Mouse (Mus musculus) megakaryocyte, adult 5-6 weeks (primary cell): ENCODE results near the gene Zan. TPM values are rescaled to one million over a fixed set of nuclear protein-coding genes. Genes with fewer than 3 reads are reported as not detected.

ENCODE experiments used
- ATAC-seq: 2 replicates; pipeline ENCODE4 v1.8.0; 2016; ENCODE audit warnings: mild to moderate bottlenecking, inconsistent platforms; ENCODE audit not compliant: poor library complexity, severe bottlenecking
- total RNA-seq, 2 experiments: library from RNA; stranded (forward) in 1 of 2; stranded (reverse) in 1 of 2; fragments of 153-499, 151-499 nt in 1 of 2; fragments of 221-1000, 200-1000 nt in 1 of 2; gene quantifications; 2 replicates each; pipeline versions ENCODE4 v1.2.3 to v1.2.4; 2015 to 2017

The Zan gene
- total RNA-seq, 2 experiments from 2014 or later = 0.04 TPM; not detected in 1

GRCm38 (mm10) chr5:137335066-137335465 is 141.8 kb downstream of the Zan start:
- ATAC-seq = no peak

- ATAC-seq = no peak
These were observed 142.5 kb downstream of the Zan start for GRCm38 (mm10) chr5:137334317-137334716.

DNA sequence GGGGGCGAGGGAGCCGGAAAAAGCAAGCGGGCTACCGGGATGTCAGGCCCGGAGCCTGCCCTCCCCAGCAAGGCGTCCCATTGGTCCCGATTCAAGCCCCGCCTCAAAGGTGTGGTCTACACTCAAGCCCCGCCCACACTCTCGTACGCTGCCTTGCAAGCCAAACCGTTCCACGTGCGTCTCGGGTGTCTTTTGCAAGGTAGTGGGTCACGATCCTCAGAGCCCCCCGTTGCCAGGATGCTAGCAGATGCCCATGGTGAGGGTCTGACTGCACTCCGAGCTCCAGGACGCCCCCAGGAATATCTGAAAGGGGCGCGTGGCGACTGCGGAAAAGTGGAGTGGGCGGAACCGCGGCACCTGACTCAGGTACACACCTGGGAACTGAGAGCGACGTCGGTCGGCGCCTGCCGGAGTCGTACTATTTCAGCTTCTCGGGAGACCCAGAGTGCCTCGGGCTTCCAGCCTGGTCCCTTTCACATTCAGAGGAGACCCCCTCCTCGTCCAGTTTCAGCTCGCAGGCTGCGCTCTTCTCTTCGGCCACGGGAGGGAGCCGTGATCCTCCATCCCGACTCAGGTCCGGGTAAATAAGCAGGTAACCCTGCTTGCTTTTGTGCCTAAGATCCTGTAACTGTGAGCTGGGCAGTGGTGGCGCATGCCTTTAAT is 143.2 kb downstream of the Zan start, which contains the start of gene Slc12a9:
Slc12a9 (minus strand) TSS at position 86 of the 663 bp plus-strand sequence.
- peak; percentile 95 for ATAC-seq

- no peak for ATAC-seq
These were observed 143.9 kb downstream of the Zan start for GRCm38 (mm10) chr5:137332857-137333511.

DNA sequence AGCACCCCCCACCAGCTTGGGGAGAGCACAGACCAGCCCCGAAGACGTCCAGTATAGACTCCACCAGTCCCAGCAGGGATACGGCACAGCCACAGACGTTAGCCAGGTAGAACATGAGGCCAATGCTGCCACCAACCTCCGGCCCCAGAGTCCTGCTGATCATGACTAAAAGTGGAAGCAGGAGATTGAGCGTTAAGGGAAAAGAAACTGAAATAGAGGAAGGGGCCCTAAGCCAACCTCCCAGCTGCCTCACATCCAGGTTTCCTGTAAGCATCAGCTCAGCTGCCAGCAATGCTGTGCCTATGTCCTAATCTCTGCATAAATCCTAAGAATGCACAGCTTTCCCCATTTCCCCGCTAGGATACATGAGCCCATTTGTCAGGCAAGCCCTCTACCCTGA is 146.0 kb downstream of the Zan start:
- peak; percentile 41 for ATAC-seq

Other genes with a start within 250 kb of the Zan start
- 0.09 and 0.50 TPM in 2 replicates for gene Ache, start 189.5 kb downstream of the Zan start, total RNA-seq (2015)
- gene Ache, start 189.5 kb downstream of the Zan start, total RNA-seq (2017) = 0.07 and 0.08 TPM in 2 replicates
- gene Ufsp1, start 182.4 kb downstream of the Zan start, total RNA-seq (2015) = 0.18 and 1.4 TPM in 2 replicates
- 0.24 and 0.59 TPM in 2 replicates for gene Ufsp1, start 182.4 kb downstream of the Zan start, total RNA-seq (2017)
- gene Srrt, start 169.4 kb downstream of the Zan start, total RNA-seq (2015) = 71.9 and 97.1 TPM in 2 replicates
- 158 and 222 TPM in 2 replicates for gene Srrt, start 169.4 kb downstream of the Zan start, total RNA-seq (2017)
- 4.1 and 4.2 TPM in 2 replicates for gene Trip6, start 162.7 kb downstream of the Zan start, total RNA-seq (2015)
- 2.1 and 2.9 TPM in 2 replicates for gene Trip6, start 162.7 kb downstream of the Zan start, total RNA-seq (2017)
- gene Slc12a9, start 143.5 kb downstream of the Zan start, total RNA-seq (2015) = 12.8 and 13.4 TPM in 2 replicates
- gene Slc12a9, start 143.5 kb downstream of the Zan start, total RNA-seq (2017) = 20.9 and 21.6 TPM in 2 replicates
- gene Ephb4, start 127.0 kb downstream of the Zan start, total RNA-seq (2015) = 0.16 TPM in 1 of 2 replicates, not detected in the other
- not detected in 2 replicates for gene Ephb4, start 127.0 kb downstream of the Zan start, total RNA-seq (2017)
- gene Pop7, start 25.5 kb upstream of the Zan start, total RNA-seq (2015) = 20.4 and 27.5 TPM in 2 replicates
- gene Pop7, start 25.5 kb upstream of the Zan start, total RNA-seq (2017) = 11.9 and 14.9 TPM in 2 replicates
- gene Gigyf1, start 41.5 kb upstream of the Zan start, total RNA-seq (2015) = 8.3 and 8.5 TPM in 2 replicates
- 5.6 and 5.9 TPM in 2 replicates for gene Gigyf1, start 41.5 kb upstream of the Zan start, total RNA-seq (2017)
- gene Epo, start 56.2 kb upstream of the Zan start, total RNA-seq (2015) = not detected in 2 replicates
- gene Epo, start 56.2 kb upstream of the Zan start, total RNA-seq (2017) = not detected in 2 replicates
- gene Gnb2, start 56.4 kb upstream of the Zan start, total RNA-seq (2015) = 393 and 449 TPM in 2 replicates
- 377 and 389 TPM in 2 replicates for gene Gnb2, start 56.4 kb upstream of the Zan start, total RNA-seq (2017)
- gene Actl6b, start 76.5 kb upstream of the Zan start, total RNA-seq (2015) = not detected in 2 replicates
- gene Actl6b, start 76.5 kb upstream of the Zan start, total RNA-seq (2017) = not detected in 2 replicates
- gene Tfr2, start 92.8 kb upstream of the Zan start, total RNA-seq (2015) = 0.89 and 1.0 TPM in 2 replicates
- 1.3 and 2.5 TPM in 2 replicates for gene Tfr2, start 92.8 kb upstream of the Zan start, total RNA-seq (2017)
- gene Mospd3, start 124.0 kb upstream of the Zan start, total RNA-seq (2015) = 60.5 and 64.2 TPM in 2 replicates
- gene Mospd3, start 124.0 kb upstream of the Zan start, total RNA-seq (2017) = 6.4 and 10.6 TPM in 2 replicates
- 0.40 and 1.0 TPM in 2 replicates for gene Pcolce, start 136.7 kb upstream of the Zan start, total RNA-seq (2015)
- gene Pcolce, start 136.7 kb upstream of the Zan start, total RNA-seq (2017) = 0.51 TPM in 1 of 2 replicates, not detected in the other
- gene Fbxo24, start 151.9 kb upstream of the Zan start, total RNA-seq (2015) = 0.18 TPM in 1 of 2 replicates, not detected in the other
- gene Fbxo24, start 151.9 kb upstream of the Zan start, total RNA-seq (2017) = 0.37 TPM in 1 of 2 replicates, not detected in the other
- 76.5 and 93.0 TPM in 2 replicates for gene Lrch4, start 152.1 kb upstream of the Zan start, total RNA-seq (2015)
- gene Lrch4, start 152.1 kb upstream of the Zan start, total RNA-seq (2017) = 57.1 and 66.7 TPM in 2 replicates
- gene Gm20605, start 152.1 kb upstream of the Zan start, total RNA-seq (2015) = 8.1 and 10.2 TPM in 2 replicates
- 5.7 and 18.8 TPM in 2 replicates for gene Gm20605, start 152.1 kb upstream of the Zan start, total RNA-seq (2017)
- 59.9 and 97.5 TPM in 2 replicates for gene Sap25, start 164.3 kb upstream of the Zan start, total RNA-seq (2015)
- gene Sap25, start 164.3 kb upstream of the Zan start, total RNA-seq (2017) = 27.8 and 35.6 TPM in 2 replicates
- not detected in 2 replicates for gene Irs3, start 168.7 kb upstream of the Zan start, total RNA-seq (2015)
- not detected in 2 replicates for gene Irs3, start 168.7 kb upstream of the Zan start, total RNA-seq (2017)
- 19.3 and 19.9 TPM in 2 replicates for gene Agfg2, start 207.7 kb upstream of the Zan start, total RNA-seq (2015)
- 16.6 and 18.3 TPM in 2 replicates for gene Agfg2, start 207.7 kb upstream of the Zan start, total RNA-seq (2017)